Comparison of ENCODE assay signal across 28 mouse cellular contexts in genomic region chr7:109754034-109754433, GRCm38 (mm10). TPM values are rescaled to one million over a fixed set of nuclear protein-coding genes. Genes with fewer than 3 reads are reported as not detected.
"Had no signal": no experiment of that assay in that cellular context is flagged by ENCODE, and none has a peak within 500 bp of the region (broad histone marks: within the 10 kb centered on the region; RNA-seq: fewer than 3 reads in every experiment).

No protein-coding gene starts in this region.

- H3K27me3 ChIP-seq: intestine, embryonic 15.5 days; limb, embryonic 12.5 days; limb, embryonic 15.5 days; megakaryocyte, embryonic 14.5 days; neural tube, embryonic 15.5 days had no signal

- H3K36me3 ChIP-seq: intestine, embryonic 15.5 days; limb, embryonic 12.5 days; limb, embryonic 15.5 days; midbrain, embryonic 10.5 days had no signal

- H3K27ac ChIP-seq: intestine, embryonic 15.5 days; left cerebral cortex, adult 2 months; limb, embryonic 12.5 days; limb, embryonic 15.5 days; liver, embryonic 14.5 days; midbrain, embryonic 10.5 days; neural tube, embryonic 15.5 days had no signal

- ATAC-seq: intestine, embryonic 15.5 days; liver, postnatal 0 days; lung, postnatal 0 days; midbrain, embryonic 16.5 days had no signal

- DNase-seq: kidney, adult 11 months; kidney, adult 9 months; kidney, postnatal 14 days; kidney, postnatal 4 days; layer of hippocampus, adult 9-11 months; left cerebral cortex, postnatal 4 days; liver, postnatal 0 days; lung, embryonic 14.5 days; lung, postnatal 36 days; right cerebral cortex, adult 18-20 months; right cerebral cortex, postnatal 14 days; right cerebral cortex, postnatal 4 days; thymus, adult 18-20 months; thymus, postnatal 36 days had no signal

- H3K9ac ChIP-seq: intestine, embryonic 15.5 days; limb, embryonic 12.5 days; limb, embryonic 15.5 days; liver, embryonic 14.5 days; liver, postnatal 0 days; lung, embryonic 14.5 days had no signal

- H3K9me3 ChIP-seq: intestine, embryonic 15.5 days; limb, embryonic 12.5 days; limb, embryonic 15.5 days; midbrain, embryonic 10.5 days; neural tube, embryonic 15.5 days had no signal

- H3K4me2 ChIP-seq: limb, embryonic 12.5 days; limb, embryonic 15.5 days; liver, embryonic 11.5 days; lung, embryonic 14.5 days had no signal

- H3K4me3 ChIP-seq: intestine, embryonic 15.5 days; limb, embryonic 12.5 days; limb, embryonic 15.5 days; megakaryocyte, embryonic 14.5 days; midbrain, embryonic 10.5 days; neural tube, embryonic 15.5 days had no signal

RNA-seq across cellular contexts. Expression of gene Ascl3, which starts 22.5 kb away (rescaled TPM):
- polyA plus RNA-seq: intestine, embryonic 15.5 days; kidney, embryonic 16.5 days; limb, embryonic 12.5 days; limb, embryonic 15.5 days; liver, embryonic 11.5 days; liver, embryonic 14.5 days; liver, postnatal 0 days; lung, embryonic 14.5 days; midbrain, embryonic 10.5 days; neural tube, embryonic 11.5 days; stomach, embryonic 14.5 days had no signal

RNA-seq across cellular contexts. Expression of gene BC051019, which starts 30.4 kb away (rescaled TPM):
- polyA plus RNA-seq: limb, embryonic 15.5 days; lung, embryonic 14.5 days; neural tube, embryonic 15.5 days had no signal
